Mouse (Mus musculus) CH12.LX (cell line): ENCODE measurements around the gene Gsto2. TPM values are rescaled to one million over a fixed set of nuclear protein-coding genes. Genes with fewer than 3 reads are reported as not detected.
"Not testable (repeated sequence)": the region's sequence is repeated elsewhere in the genome, so short reads cannot be mapped to it uniquely, and the experiment has no call there.

Source experiments
- DNase-seq: peaks from one replicate; pipeline ENCODE4 v3.0.0-alpha.2; 2013; ENCODE audit errors: extremely low read depth
- H3K27ac ChIP-seq: 2 replicates; pipeline ENCODE4 v1.5.1; 2012; ENCODE audit warnings: low read depth, mild to moderate bottlenecking, control low read depth, moderate library complexity; ENCODE audit not compliant: insufficient read depth
- H3K27me3 ChIP-seq: replicated peaks from 2 replicates; pipeline ENCODE3; 2012; ENCODE audit warnings: inconsistent platforms
- H3K36me3 ChIP-seq, 2 experiments: replicated peaks in 1 of 2; 2 replicates each; pipeline versions ENCODE3 to v1.6.1; 2012; ENCODE audit warnings: inconsistent platforms in 1 of 2, low read length in 1 of 2, mild to moderate bottlenecking in 1 of 2, mixed read lengths in 1 of 2, moderate library complexity in 1 of 2; ENCODE audit not compliant: control insufficient read depth in 1 of 2, insufficient read depth in 1 of 2
- H3K4me1 ChIP-seq, 2 experiments: 2 replicates each; pipeline ENCODE4 v1.6.1; 2012; ENCODE audit warnings: inconsistent platforms in 1 of 2, moderate library complexity in 1 of 2; ENCODE audit not compliant: insufficient read depth in 2 of 2, control insufficient read depth in 1 of 2
- H3K4me2 ChIP-seq: 2 replicates; pipeline ENCODE4 v1.6.1; 2012; ENCODE audit warnings: low read depth, mild to moderate bottlenecking, control low read depth; ENCODE audit not compliant: poor library complexity, insufficient read depth, severe bottlenecking
- H3K4me3 ChIP-seq, 3 experiments: fragments of 150-350 bp in 1 of 3; sonication (generic) in 1 of 3; replicated peaks in 1 of 3; 2 replicates each; pipeline versions ENCODE3 to v1.5.1; 2011 to 2012; ENCODE audit warnings: low read depth in 2 of 3, low read length in 2 of 3, mild to moderate bottlenecking in 2 of 3, moderate library complexity in 2 of 3, control low read depth in 1 of 3, improper control_type of control experiment in 1 of 3, inconsistent platforms in 1 of 3, mixed read lengths in 1 of 3; ENCODE audit not compliant: poor library complexity in 1 of 3
- H3K79me2 ChIP-seq: replicated peaks from 2 replicates; pipeline ENCODE4 v1.6.1; 2012; ENCODE audit warnings: mild to moderate bottlenecking, moderate library complexity; ENCODE audit not compliant: control insufficient read depth, poor library complexity, insufficient read depth, severe bottlenecking; ENCODE audit errors: extremely low read depth
- H3K9ac ChIP-seq: 2 replicates; pipeline ENCODE4 v1.6.1; 2012; ENCODE audit warnings: low read depth, mild to moderate bottlenecking, control low read depth, moderate library complexity; ENCODE audit not compliant: insufficient read depth
- H3K9me3 ChIP-seq: replicated peaks from 2 replicates; pipeline ENCODE3; 2012; ENCODE audit warnings: low read length, inconsistent platforms, mixed read lengths
- BHLHE40 ChIP-seq: IDR thresholded peaks from 2 replicates; pipeline ENCODE4 v1.6.1; 2011; ENCODE audit warnings: mild to moderate bottlenecking, low read depth, low read length, improper control_type of control experiment
- CHD1 ChIP-seq: IDR thresholded peaks from 2 replicates; pipeline ENCODE4 v1.6.1; 2012; ENCODE audit warnings: low read depth, low read length, improper control_type of control experiment, inconsistent platforms
- CTCF ChIP-seq, 2 experiments: IDR thresholded peaks in 1 of 2; conservative IDR thresholded peaks in 1 of 2; 2 replicates each; pipeline ENCODE4 v1.5.1; 2011 to 2012; ENCODE audit warnings: low read depth in 2 of 2, low read length in 2 of 2, improper control_type of control experiment in 1 of 2, inconsistent platforms in 1 of 2, mild to moderate bottlenecking in 1 of 2, moderate library complexity in 1 of 2
- E2F4 ChIP-seq: IDR thresholded peaks from 2 replicates; pipeline ENCODE4 v1.6.1; 2011; ENCODE audit warnings: low read depth, low read length, improper control_type of control experiment; ENCODE audit not compliant: insufficient replicate concordance
- ETS1 ChIP-seq: conservative IDR thresholded peaks from 2 replicates; pipeline ENCODE4 v1.6.1; 2012; ENCODE audit warnings: low read depth, mild to moderate bottlenecking, inconsistent platforms, low read length, improper control_type of control experiment, moderate library complexity
- IRF4 ChIP-seq: IDR thresholded peaks from 2 replicates; pipeline ENCODE4 v1.6.1; 2014; ENCODE audit warnings: low read depth, mild to moderate bottlenecking, inconsistent platforms, low read length, improper control_type of control experiment
- JUN ChIP-seq: IDR thresholded peaks from 2 replicates; pipeline ENCODE4 v1.6.1; 2011; ENCODE audit warnings: low read depth, mild to moderate bottlenecking, low read length, improper control_type of control experiment, moderate library complexity; ENCODE audit not compliant: insufficient read depth
- JUND ChIP-seq: conservative IDR thresholded peaks from 2 replicates; pipeline ENCODE4 v1.6.1; 2011; ENCODE audit warnings: low read depth, low read length, improper control_type of control experiment
- KAT2A ChIP-seq: IDR thresholded peaks from 2 replicates; pipeline ENCODE4 v1.6.1; 2012; ENCODE audit warnings: low read length, improper control_type of control experiment, inconsistent platforms; ENCODE audit not compliant: insufficient replicate concordance
- MAFK ChIP-seq: IDR thresholded peaks from 2 replicates; pipeline ENCODE4 v1.6.1; 2011; ENCODE audit warnings: low read length, improper control_type of control experiment; ENCODE audit not compliant: insufficient replicate concordance
- MAX ChIP-seq: IDR thresholded peaks from 2 replicates; pipeline ENCODE4 v1.6.1; 2011; ENCODE audit warnings: low read length, improper control_type of control experiment
- MAZ ChIP-seq: IDR thresholded peaks from 2 replicates; pipeline ENCODE4 v1.6.1; 2012; ENCODE audit warnings: low read depth, mild to moderate bottlenecking, inconsistent platforms, low read length, improper control_type of control experiment, moderate library complexity
- MXI1 ChIP-seq: IDR thresholded peaks from 2 replicates; pipeline ENCODE4 v1.6.1; 2011; ENCODE audit warnings: mild to moderate bottlenecking, low read depth, low read length, improper control_type of control experiment
- NELFE ChIP-seq: IDR thresholded peaks from 2 replicates; pipeline ENCODE4 v1.6.1; 2011; ENCODE audit warnings: low read depth, low read length, improper control_type of control experiment
- PAX5 ChIP-seq: IDR thresholded peaks from 2 replicates; pipeline ENCODE4 v1.6.1; 2012; ENCODE audit warnings: low read length, inconsistent platforms, mixed read lengths
- POLR2AphosphoS2 ChIP-seq: IDR thresholded peaks from 2 replicates; pipeline ENCODE4 v1.6.1; 2011; ENCODE audit warnings: low read depth, low read length, improper control_type of control experiment
- RAD21 ChIP-seq: IDR thresholded peaks from 2 replicates; pipeline ENCODE4 v1.6.1; 2011; ENCODE audit warnings: low read depth, mild to moderate bottlenecking, low read length, improper control_type of control experiment, moderate library complexity
- RCOR1 ChIP-seq: conservative IDR thresholded peaks from 2 replicates; pipeline ENCODE4 v1.6.1; 2012; ENCODE audit warnings: low read depth, mild to moderate bottlenecking, inconsistent platforms, low read length, improper control_type of control experiment
- SIN3A ChIP-seq: IDR thresholded peaks from 2 replicates; pipeline ENCODE4 v1.6.1; 2012; ENCODE audit warnings: low read length, improper control_type of control experiment, inconsistent platforms
- TBP ChIP-seq: conservative IDR thresholded peaks from 2 replicates; pipeline ENCODE4 v1.6.1; 2011; ENCODE audit warnings: low read depth, low read length, improper control_type of control experiment
- ZC3H11A ChIP-seq: IDR thresholded peaks from 2 replicates; pipeline ENCODE4 v1.6.1; 2012; ENCODE audit warnings: low read depth, mild to moderate bottlenecking, inconsistent platforms, low read length, improper control_type of control experiment
- ZKSCAN1 ChIP-seq: IDR thresholded peaks from 2 replicates; pipeline ENCODE4 v1.6.1; 2012; ENCODE audit warnings: low read depth, inconsistent platforms, low read length, improper control_type of control experiment, borderline replicate concordance
- ZMIZ1 ChIP-seq: IDR thresholded peaks from 2 replicates; pipeline ENCODE4 v1.6.1; 2012; ENCODE audit warnings: low read depth, mild to moderate bottlenecking, inconsistent platforms, low read length, improper control_type of control experiment
- ZNF384 ChIP-seq: IDR thresholded peaks from 2 replicates; pipeline ENCODE4 v1.6.1; 2012; ENCODE audit warnings: low read depth, low read length, improper control_type of control experiment, inconsistent platforms
- dilution Hi-C: fragments of 300-500 bp; cut with MboI; formaldehyde crosslinking; loops from 2 replicates; pipeline ENCODE4 v1.14.3; 2020; ENCODE audit warnings: low sequenced_read_pairs; ENCODE audit not compliant: extremely low pct_unique_long_range_greater_than_20kb, extremely low pct_ligation_motif_present
- in situ Hi-C: fragments of 300-500 bp; cut with MboI; formaldehyde crosslinking; loops from 3 replicates; pipeline ENCODE4 v1.14.3; 2019; ENCODE audit warnings: low sequenced_read_pairs, low pct_ligation_motif_present, low pct_unique_long_range_greater_than_20kb, mixed read lengths
- polyA plus RNA-seq: library from polyadenylated mRNA; unstranded; fragments of >175 nt; gene quantifications from 2 replicates; pipeline ENCODE4 v1.2.1, GENCODE M21; 2012; ENCODE audit warnings: low read depth; ENCODE audit not compliant: insufficient read length
- total RNA-seq, 2 experiments: library from RNA; depleted of rRNA; stranded (reverse); fragments of 300-350 nt in 1 of 2; fragments of >200 nt in 1 of 2; gene quantifications; 2 replicates each; pipeline ENCODE4 v1.2.3; 2012 to 2014

Gene Gsto2
- total and polyA plus RNA-seq, 3 experiments = 0.49 to 1.4 (median 1.3) TPM

DNA sequence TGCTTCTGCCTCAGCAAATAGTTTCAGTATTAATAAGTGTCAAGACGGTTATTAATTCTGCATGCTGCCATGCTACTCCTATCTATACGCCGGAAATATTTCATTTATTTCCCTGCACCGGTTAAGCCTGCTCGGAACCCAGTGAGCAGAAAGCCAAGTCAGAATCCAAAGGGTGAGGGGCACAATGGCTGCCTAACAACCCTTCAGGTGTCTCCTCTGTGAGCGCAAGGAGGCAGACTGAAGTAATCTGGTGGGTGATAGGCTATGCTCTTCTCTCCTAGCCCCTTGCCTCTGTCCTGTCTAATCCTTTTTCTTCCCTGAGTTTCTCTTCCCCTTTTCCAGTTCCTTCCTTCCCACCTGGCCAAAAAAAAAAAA, 27.8 kb upstream of the Gsto2 start:
- TF ChIP-seq MAFK (no peak), PAX5 (no peak), SIN3A (no peak), MAX (no peak), TBP (no peak), MXI1 (no peak), JUN (no peak), ZMIZ1 (no peak), RCOR1 (no peak), JUND (no peak), CHD1 (no peak), ZC3H11A (no peak), RAD21 (no peak)
- Histone ChIP-seq H3K4me2 (peak overlapping the region; percentile 95), H3K27ac (no peak overlapping the region), H3K79me2 (no peaks in the 10 kb centered on the region), H3K9me3 (no peaks in the 10 kb centered on the region), H3K27me3 (peaks cover 13% of the 10 kb centered on the region), H3K9ac (no peak overlapping the region), H3K4me1 (peaks cover 4 to 6% of the 10 kb centered on the region in 2 experiments; a peak in 3 of 4 replicates), H3K36me3 (no peaks in the 10 kb centered on the region), H3K4me3 (peak overlapping the region in 2 of 3 experiments; percentile 38 to 65)
- in situ Hi-C loops (no loop called here), dilution Hi-C loops (no loop called here)
- DNase-seq = no peak

DNA sequence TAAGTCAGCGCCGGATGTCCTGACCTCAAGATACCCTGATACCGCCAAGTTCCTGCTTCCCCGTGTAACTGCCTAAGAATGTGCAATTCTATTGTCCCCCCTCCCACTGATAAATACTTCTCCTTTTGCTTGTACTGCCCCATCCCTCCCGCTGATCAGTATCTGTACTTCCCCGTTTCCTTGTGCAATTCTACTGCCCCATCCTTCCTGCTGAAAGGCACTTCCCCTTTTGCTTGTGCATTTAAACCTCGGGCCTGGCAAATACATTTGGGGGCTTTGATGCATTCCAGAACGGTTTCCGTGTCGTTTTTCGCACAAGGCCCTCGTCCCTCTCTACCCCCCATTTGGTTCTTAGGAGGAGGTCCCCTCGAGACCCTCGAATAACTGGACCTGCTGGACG, 24.1 kb upstream of the Gsto2 start:
- not testable (repeated sequence) for DNase-seq

DNA sequence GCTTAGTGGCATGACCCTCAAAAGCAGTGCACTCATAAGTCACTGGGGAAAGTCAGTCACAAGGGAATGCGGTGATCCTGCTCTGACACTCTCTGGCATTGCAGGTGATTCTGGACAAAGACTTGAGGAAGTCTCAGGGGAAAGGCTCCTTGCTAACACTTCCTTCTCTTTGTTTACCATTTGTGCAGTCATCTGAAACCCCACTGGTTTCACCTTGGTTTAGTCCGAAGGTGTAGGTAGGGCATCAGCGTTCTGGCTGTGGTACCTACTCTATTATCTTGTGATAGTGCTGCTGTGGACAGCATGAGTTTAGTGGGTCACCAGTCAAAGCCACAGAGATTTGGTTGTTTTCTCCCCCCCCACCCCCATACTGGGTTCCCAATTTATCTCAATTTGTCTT, 15.6 kb upstream of the Gsto2 start:
- Histone ChIP-seq H3K79me2 (no peaks in the 10 kb centered on the region), H3K27ac (no peak overlapping the region), H3K9ac (no peak overlapping the region), H3K36me3 (no peaks in the 10 kb centered on the region), H3K4me1 (peaks cover 0 to 12% of the 10 kb centered on the region in 2 experiments; a peak in 2 of 4 replicates), H3K9me3 (no peaks in the 10 kb centered on the region), H3K27me3 (peaks cover 2% of the 10 kb centered on the region), H3K4me3 (no peak overlapping the region), H3K4me2 (no peak overlapping the region)
- no peak for DNase-seq
- dilution Hi-C loops = no loop called here
- TF ChIP-seq MAZ = no peak
- TF ChIP-seq ZMIZ1 = no peak
- no peak for TF ChIP-seq MAFK
- TF ChIP-seq IRF4 = no peak
- no peak for TF ChIP-seq CTCF (conservative IDR thresholded peaks at IDR 0.05 in 1 of 2, IDR thresholded peaks at IDR 0.05 in 1 of 2; ENCODE audit: low read depth in 2 of 2, low read length in 2 of 2)
- TF ChIP-seq NELFE = no peak
- TF ChIP-seq ZNF384 = no peak
- TF ChIP-seq KAT2A = no peak
- no peak for TF ChIP-seq POLR2AphosphoS2
- no peak for TF ChIP-seq E2F4
- no peak for TF ChIP-seq RCOR1
- no peak for TF ChIP-seq BHLHE40
- no peak for TF ChIP-seq ZKSCAN1
- TF ChIP-seq ETS1 = no peak
- no peak for TF ChIP-seq JUN
- no peak for TF ChIP-seq SIN3A
- TF ChIP-seq TBP = no peak
- in situ Hi-C loops = loop anchor here (25.0 kb wide), 1 partner anchor 487 kb away; no protein-coding TSS in a partner anchor

More for the DNA sequence above, 24.1 kb upstream of the Gsto2 start:
- peaks cover 13% of the 10 kb centered on the region for H3K27me3 ChIP-seq
- H3K27ac ChIP-seq, H3K4me2 ChIP-seq, H3K36me3 ChIP-seq, H3K9me3 ChIP-seq, dilution Hi-C loops, H3K4me3 ChIP-seq, H3K4me1 ChIP-seq, H3K9ac ChIP-seq, H3K79me2 ChIP-seq, in situ Hi-C loops: not testable (repeated sequence)
